Mouse (Mus musculus) heart, adult 11 months (tissue): ENCODE measurements around the gene Dlst.

Experiments
- DNase-seq: peaks from one replicate; pipeline ENCODE4 v3.0.0; 2022

Dlst gene

GRCm38 (mm10) chr12:85110698-85111592 is at the start of gene Dlst, which contains the start of gene Prox2:
Gene Dlst (plus strand): TSS chr12:85110833.
Gene Prox2 (minus strand): TSS chr12:85110759.
- peak; percentile 99 for DNase-seq

- no peak for DNase-seq
Observed at GRCm38 (mm10) chr12:85071043-85071442, 39.6 kb upstream of the Dlst start.

GRCm38 (mm10) chr12:85077100-85077499 is 33.5 kb upstream of the Dlst start:
- no peak for DNase-seq

- DNase-seq: no peak
Observed at GRCm38 (mm10) chr12:85084257-85084656, 26.4 kb upstream of the Dlst start.

- no peak for DNase-seq
Observed at GRCm38 (mm10) chr12:85084941-85085340, 25.7 kb upstream of the Dlst start.

GRCm38 (mm10) chr12:85087845-85088244 is 22.8 kb upstream of the Dlst start:
- DNase-seq: peak; percentile 80

- DNase-seq: no peak
Observed at GRCm38 (mm10) chr12:85091190-85091589, 19.4 kb upstream of the Dlst start.

GRCm38 (mm10) chr12:85092214-85092613 is 18.4 kb upstream of the Dlst start:
- DNase-seq: peak; percentile 93

GRCm38 (mm10) chr12:85094010-85094409 is 16.6 kb upstream of the Dlst start:
- DNase-seq: peak; percentile 98

- peak; percentile 97 for DNase-seq
Observed at GRCm38 (mm10) chr12:85094706-85095105, 15.9 kb upstream of the Dlst start.

GRCm38 (mm10) chr12:85095146-85095545 is 15.5 kb upstream of the Dlst start:
- peak; percentile 88 for DNase-seq

GRCm38 (mm10) chr12:85095859-85096258 is 14.8 kb upstream of the Dlst start:
- DNase-seq: no peak

- no peak for DNase-seq
Observed at GRCm38 (mm10) chr12:85101001-85101400, 9.6 kb upstream of the Dlst start.

- DNase-seq: no peak
Observed at GRCm38 (mm10) chr12:85101521-85102106, 9.0 kb upstream of the Dlst start.

GRCm38 (mm10) chr12:85103096-85103495 is 7.5 kb upstream of the Dlst start:
- DNase-seq: no peak

GRCm38 (mm10) chr12:85104789-85105188 is 5.8 kb upstream of the Dlst start:
- DNase-seq: no peak

GRCm38 (mm10) chr12:85106292-85106691 is 4.3 kb upstream of the Dlst start:
- DNase-seq: no peak

GRCm38 (mm10) chr12:85108643-85109042 is 2.0 kb upstream of the Dlst start:
- DNase-seq: no peak

GRCm38 (mm10) chr12:85109426-85109825 is 1.2 kb upstream of the Dlst start:
- DNase-seq: no peak

- DNase-seq: peak; percentile 91
Observed at GRCm38 (mm10) chr12:85110011-85110697, 479 bp upstream of the Dlst start.

- DNase-seq: no peak
Observed at GRCm38 (mm10) chr12:85112550-85113251, 2.1 kb downstream of the Dlst start.

- no peak for DNase-seq
Observed at GRCm38 (mm10) chr12:85113337-85113736, 2.7 kb downstream of the Dlst start.

GRCm38 (mm10) chr12:85113917-85114316 is 3.3 kb downstream of the Dlst start:
- DNase-seq: no peak
